Mouse (Mus musculus) ES-Bruce4 (cell line): Measurements from ENCODE around the gene March8. TPM values are rescaled to one million over a fixed set of nuclear protein-coding genes. Genes with fewer than 3 reads are reported as not detected.

Source experiments
- H3K27ac ChIP-seq: 2 replicates; pipeline ENCODE4 v1.5.1; 2012; ENCODE audit warnings: low read length, inconsistent platforms; ENCODE audit not compliant: insufficient read depth
- H3K27me3 ChIP-seq: 2 replicates; pipeline ENCODE4 v1.6.1; 2012; ENCODE audit warnings: mild to moderate bottlenecking, low read length, inconsistent platforms; ENCODE audit not compliant: control insufficient read depth, poor library complexity, insufficient read depth, severe bottlenecking
- H3K36me3 ChIP-seq: 2 replicates; pipeline ENCODE4 v1.6.1; 2012; ENCODE audit warnings: inconsistent platforms, mild to moderate bottlenecking, low read length, moderate library complexity; ENCODE audit not compliant: control insufficient read depth, poor library complexity, insufficient read depth, severe bottlenecking
- H3K4me1 ChIP-seq: one replicate; pipeline ENCODE4 v1.8.1; 2011; ENCODE audit warnings: low read length; ENCODE audit not compliant: control insufficient read depth, insufficient read depth
- H3K4me3 ChIP-seq: 2 replicates; pipeline ENCODE4 v1.5.1; 2011; ENCODE audit warnings: low read depth, mild to moderate bottlenecking, low read length
- H3K9ac ChIP-seq: 2 replicates; pipeline ENCODE4 v1.6.1; 2012; ENCODE audit warnings: low read depth, mild to moderate bottlenecking, inconsistent platforms; ENCODE audit not compliant: poor library complexity, severe bottlenecking
- H3K9me3 ChIP-seq: replicated peaks from 2 replicates; pipeline ENCODE4 v1.6.1; 2012; ENCODE audit warnings: mild to moderate bottlenecking, low read length, inconsistent platforms; ENCODE audit not compliant: control insufficient read depth, poor library complexity, insufficient read depth, severe bottlenecking
- CTCF ChIP-seq: IDR thresholded peaks from one replicate; pipeline ENCODE4 v1.8.1; 2011; ENCODE audit warnings: low read depth, low read length
- EP300 ChIP-seq: IDR thresholded peaks from 2 replicates; pipeline ENCODE4 v1.6.1; 2011; ENCODE audit warnings: low read depth, low read length; ENCODE audit not compliant: insufficient read depth
- POLR2A ChIP-seq: IDR thresholded peaks from one replicate; pipeline ENCODE4 v1.8.1; 2011; ENCODE audit warnings: low read length; ENCODE audit not compliant: insufficient read depth
- polyA plus RNA-seq: library from polyadenylated mRNA; stranded (reverse); fragments of >200 nt; gene quantifications from 2 replicates; pipeline ENCODE4 v1.2.4, GENCODE M21; 2011; ENCODE audit warnings: low read depth; ENCODE audit not compliant: missing spikeins, insufficient read depth, insufficient read length

March8 gene
- polyA plus RNA-seq, 1 experiment = 29.0 TPM

- H3K4me1 ChIP-seq = no peaks in the 10 kb centered on the region
- no peak for TF ChIP-seq CTCF
- no peak for TF ChIP-seq EP300
- TF ChIP-seq POLR2A = no peak
- H3K27ac ChIP-seq = no peak overlapping the region
- no peaks in the 10 kb centered on the region for H3K9me3 ChIP-seq
- H3K27me3 ChIP-seq = no peaks in the 10 kb centered on the region
- H3K9ac ChIP-seq = no peak overlapping the region
- H3K36me3 ChIP-seq = no peaks in the 10 kb centered on the region
- no peak overlapping the region for H3K4me3 ChIP-seq
These were observed 81.9 kb downstream of the March8 start for GRCm38 (mm10) chr6:116419699-116420098.

DNA sequence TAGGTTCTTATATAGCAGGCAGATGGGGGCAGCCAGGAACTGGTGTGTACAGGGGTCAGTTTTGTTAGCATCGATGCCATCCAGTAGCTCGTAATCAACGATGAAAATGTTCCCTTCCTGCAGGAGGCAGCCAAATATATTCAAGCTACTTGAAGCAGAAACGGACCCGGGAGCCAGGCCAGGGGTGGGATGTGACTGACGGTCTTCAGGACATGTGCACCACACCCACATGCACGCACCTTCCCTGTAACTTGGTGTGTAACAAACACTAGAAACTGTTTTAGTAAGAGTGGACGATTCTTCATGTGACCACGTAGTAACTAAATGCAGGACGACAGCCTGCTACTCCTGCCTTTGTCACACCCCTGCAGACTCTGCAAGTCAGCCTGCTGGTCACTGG, 82.4 kb downstream of the March8 start:
- no peaks in the 10 kb centered on the region for H3K27me3 ChIP-seq
- H3K4me3 ChIP-seq = no peak overlapping the region
- no peak overlapping the region for H3K9ac ChIP-seq
- no peaks in the 10 kb centered on the region for H3K9me3 ChIP-seq
- H3K4me1 ChIP-seq = no peaks in the 10 kb centered on the region
- H3K27ac ChIP-seq = no peak overlapping the region
- no peak for TF ChIP-seq EP300
- TF ChIP-seq CTCF = no peak
- TF ChIP-seq POLR2A = no peak
- no peaks in the 10 kb centered on the region for H3K36me3 ChIP-seq

GRCm38 (mm10) chr6:116422991-116423390, 85.2 kb downstream of the March8 start:
- Histone ChIP-seq H3K27me3 (no peaks in the 10 kb centered on the region), H3K4me3 (no peak overlapping the region), H3K4me1 (no peaks in the 10 kb centered on the region), H3K9ac (no peak overlapping the region), H3K36me3 (no peaks in the 10 kb centered on the region), H3K27ac (no peak overlapping the region), H3K9me3 (no peaks in the 10 kb centered on the region)
- TF ChIP-seq POLR2A (no peak), EP300 (no peak), CTCF (no peak)

GRCm38 (mm10) chr6:116423664-116424063, 85.8 kb downstream of the March8 start:
- Histone ChIP-seq H3K36me3 (no peaks in the 10 kb centered on the region), H3K27me3 (no peaks in the 10 kb centered on the region), H3K9ac (no peak overlapping the region), H3K27ac (no peak overlapping the region), H3K9me3 (no peaks in the 10 kb centered on the region), H3K4me1 (no peaks in the 10 kb centered on the region), H3K4me3 (no peak overlapping the region)
- TF ChIP-seq EP300 = no peak

GRCm38 (mm10) chr6:116427552-116427951, 89.7 kb downstream of the March8 start:
- H3K9ac ChIP-seq = no peak overlapping the region
- no peaks in the 10 kb centered on the region for H3K9me3 ChIP-seq
- TF ChIP-seq EP300 (no peak), CTCF (no peak), POLR2A (no peak)
- no peaks in the 10 kb centered on the region for H3K36me3 ChIP-seq
- no peaks in the 10 kb centered on the region for H3K27me3 ChIP-seq
- H3K27ac ChIP-seq = no peak overlapping the region
- no peak overlapping the region for H3K4me3 ChIP-seq
- no peaks in the 10 kb centered on the region for H3K4me1 ChIP-seq

DNA sequence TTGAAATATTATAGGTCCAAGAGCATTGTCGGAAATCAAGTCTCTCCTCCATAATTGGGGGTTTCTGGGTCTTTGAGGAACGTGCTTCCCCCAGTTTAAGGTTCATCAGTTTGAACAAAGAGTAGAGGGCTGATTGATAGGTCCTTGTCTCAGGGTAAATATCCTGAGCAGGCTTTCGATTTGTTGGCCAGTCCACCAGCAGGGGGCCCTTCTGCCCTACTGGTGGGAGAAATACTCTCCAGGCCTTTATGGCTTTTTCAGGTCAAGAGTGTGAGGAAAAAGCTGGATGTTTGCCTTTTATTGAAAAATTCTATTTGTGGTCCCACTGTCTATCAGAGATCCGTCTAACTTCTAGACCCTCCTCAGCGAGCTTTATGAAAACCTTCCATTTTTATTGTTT, 90.5 kb downstream of the March8 start:
- H3K27ac ChIP-seq = no peak overlapping the region

DNA sequence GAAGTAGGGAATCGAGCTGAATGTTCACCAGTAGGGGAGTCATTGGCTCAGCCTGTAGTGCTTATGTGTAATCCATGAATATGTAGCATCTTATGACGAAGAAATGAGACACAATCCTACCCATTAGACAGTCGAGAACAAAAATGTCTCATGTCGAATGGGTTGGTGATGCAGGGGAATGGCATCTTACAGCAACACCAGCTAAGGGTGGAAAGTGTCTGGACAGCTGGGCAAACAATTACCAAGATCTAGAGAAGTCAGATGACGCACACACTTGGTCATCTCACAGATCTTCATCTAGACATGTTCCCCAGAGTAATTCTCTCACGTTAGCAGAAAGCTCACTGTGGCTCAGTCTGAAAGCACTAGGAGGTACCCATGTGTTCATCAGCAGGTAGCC, 101.0 kb downstream of the March8 start:
- no peak overlapping the region for H3K9ac ChIP-seq
- TF ChIP-seq CTCF (no peak), POLR2A (no peak), EP300 (no peak)
- no peak overlapping the region for H3K4me3 ChIP-seq
- H3K27me3 ChIP-seq = no peaks in the 10 kb centered on the region
- no peaks in the 10 kb centered on the region for H3K9me3 ChIP-seq
- H3K27ac ChIP-seq = no peak overlapping the region
- no peaks in the 10 kb centered on the region for H3K4me1 ChIP-seq
- no peaks in the 10 kb centered on the region for H3K36me3 ChIP-seq

More for the DNA sequence above, 90.5 kb downstream of the March8 start:
- H3K4me1 ChIP-seq = no peaks in the 10 kb centered on the region
- no peak overlapping the region for H3K4me3 ChIP-seq
- H3K9me3 ChIP-seq = no peaks in the 10 kb centered on the region
- peak; percentile 27 for TF ChIP-seq CTCF
- TF ChIP-seq POLR2A = no peak
- H3K36me3 ChIP-seq = no peaks in the 10 kb centered on the region
- no peak overlapping the region for H3K9ac ChIP-seq
- H3K27me3 ChIP-seq = no peaks in the 10 kb centered on the region
